Mouse (Mus musculus): Measurements from ENCODE around the gene Arhgap29. TPM values are rescaled to one million over a fixed set of nuclear protein-coding genes. Genes with fewer than 3 reads are reported as not detected.

The Arhgap29 gene
- total RNA-seq (2015) = 1.1 and 1.4 TPM in 2 replicates
- total RNA-seq (2017) = 0.29 and 1.5 TPM in 2 replicates

DNA sequence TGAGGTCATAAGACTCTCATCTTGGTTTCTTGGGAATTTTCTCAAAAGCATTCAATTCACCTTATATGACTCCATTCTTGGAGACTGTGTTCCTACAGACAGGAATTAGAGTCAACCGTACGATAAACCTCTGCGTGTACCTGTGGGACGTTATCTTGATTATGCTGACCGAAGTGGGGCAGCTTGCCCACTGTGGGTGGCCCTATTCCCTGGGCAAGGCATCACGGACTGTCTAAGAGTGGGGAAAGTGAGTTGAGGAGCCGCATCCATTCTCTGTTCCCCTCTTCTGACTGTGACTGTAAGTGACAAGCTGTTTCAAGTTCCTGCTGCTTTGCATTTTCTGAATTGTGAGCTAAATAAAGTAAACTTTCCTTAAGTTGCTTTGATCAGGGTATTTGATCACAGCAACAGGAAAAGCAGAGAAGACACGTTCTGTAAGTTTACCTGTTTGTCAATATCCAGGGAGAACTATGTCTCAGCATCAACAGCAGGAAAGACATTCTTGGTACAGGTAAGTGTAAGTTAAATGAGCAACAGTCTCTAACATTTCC is at the start of gene Arhgap29:
Gene Arhgap29, plus strand, starts transcription at position 501 of the 551 bp plus-strand sequence.
- no peak for ATAC-seq (replicated peaks; ENCODE audit: poor library complexity)

DNA sequence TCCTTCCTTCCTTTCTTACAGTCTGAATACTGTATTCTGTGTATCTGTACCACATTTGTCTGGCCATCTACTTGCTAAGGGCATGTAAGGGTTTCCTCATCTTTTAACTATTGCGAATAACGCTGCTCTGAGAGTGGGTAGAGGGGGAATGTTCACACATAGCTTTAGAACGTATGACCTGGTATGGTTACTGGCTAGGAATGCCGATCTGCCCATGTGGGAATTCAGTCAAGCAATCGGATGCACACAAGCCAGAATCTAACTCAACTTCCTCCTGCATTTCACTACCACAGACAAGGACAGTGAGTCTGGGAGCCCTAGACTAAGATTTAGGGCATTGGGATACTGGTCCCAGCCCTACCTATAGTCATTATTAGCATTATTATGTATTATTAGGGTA is 49.6 kb upstream of the Arhgap29 start:
- ATAC-seq (replicated peaks; ENCODE audit: poor library complexity) = no peak

DNA sequence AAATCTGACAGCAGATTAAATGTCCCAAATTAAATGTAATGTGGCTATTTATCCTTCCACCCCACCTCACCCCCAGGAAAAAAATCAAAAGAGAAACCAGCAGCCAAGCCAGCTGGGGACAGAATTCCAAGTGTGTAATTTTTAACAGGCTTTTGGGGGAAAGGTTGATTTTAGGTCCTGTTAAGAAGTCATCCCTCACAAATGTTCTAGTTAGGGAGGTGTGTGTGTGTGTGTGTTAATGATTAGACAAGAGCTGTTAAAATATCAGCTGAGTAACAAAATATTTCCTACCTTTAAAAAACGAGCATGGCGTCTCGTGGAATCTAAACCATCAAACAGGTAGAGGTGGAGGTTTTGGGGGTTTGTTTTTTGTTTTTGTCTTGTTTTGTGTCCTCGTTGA is 49.1 kb upstream of the Arhgap29 start:
- no peak for ATAC-seq (replicated peaks; ENCODE audit: poor library complexity)

DNA sequence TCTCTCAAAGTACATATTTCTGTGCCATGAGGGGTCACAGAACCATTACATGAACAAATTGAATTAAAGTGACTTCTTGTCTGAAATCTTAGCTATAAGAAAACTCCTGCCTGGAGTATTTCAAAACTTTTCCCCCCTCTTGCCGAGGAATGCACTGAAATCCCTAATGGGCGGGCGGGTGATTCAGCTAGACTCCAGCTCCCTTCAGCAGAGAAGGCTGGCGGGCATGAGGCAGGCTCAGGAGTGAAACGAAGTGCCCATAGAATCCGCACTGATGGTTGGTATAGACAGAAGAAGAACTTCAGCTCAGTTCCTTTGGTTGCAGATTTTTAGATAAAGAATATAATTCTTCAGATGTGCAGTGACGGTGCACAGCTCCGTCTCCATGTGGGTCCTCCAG is 48.6 kb upstream of the Arhgap29 start:
- ATAC-seq (replicated peaks; ENCODE audit: poor library complexity) = no peak

DNA sequence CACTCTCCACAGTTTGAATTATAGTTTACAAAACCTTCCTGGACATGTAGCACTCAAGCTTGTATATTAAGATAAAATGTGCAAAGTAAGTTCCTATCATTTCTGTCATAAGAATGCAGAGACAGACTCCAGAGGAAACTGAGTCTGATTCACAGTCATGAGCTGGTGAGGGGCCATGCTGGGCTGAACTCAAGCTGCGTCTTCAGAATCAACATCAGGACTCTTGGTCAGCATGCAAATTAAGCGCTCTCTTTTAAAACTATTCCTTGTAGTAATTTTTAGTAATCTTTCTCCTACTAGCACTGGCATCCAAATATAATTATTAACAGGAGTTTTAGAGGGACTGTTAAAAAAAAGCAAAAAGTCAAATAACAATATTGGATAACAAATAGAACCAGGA is 47.9 kb upstream of the Arhgap29 start:
- no peak for ATAC-seq (replicated peaks; ENCODE audit: poor library complexity)

DNA sequence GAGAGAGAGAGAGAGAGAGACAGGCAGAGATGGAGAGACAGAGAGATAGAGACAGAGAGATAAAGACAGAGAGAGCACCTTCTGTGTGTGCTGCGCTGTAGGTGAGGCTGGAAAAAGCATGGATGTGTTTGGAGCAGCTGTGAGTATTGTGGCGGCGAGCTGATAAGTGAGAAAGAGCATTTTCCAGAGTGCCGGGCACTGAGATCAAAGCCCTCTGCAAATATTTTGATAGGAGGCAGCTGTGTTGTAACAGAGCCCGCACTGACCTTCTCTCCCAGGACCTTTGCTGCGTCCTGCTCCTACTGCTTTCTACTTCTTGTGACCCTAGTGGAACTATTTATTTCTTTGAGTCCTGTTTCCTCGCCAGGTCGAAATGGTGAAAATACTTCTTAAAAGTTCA is 45.7 kb upstream of the Arhgap29 start:
- no peak for ATAC-seq (replicated peaks; ENCODE audit: poor library complexity)

DNA sequence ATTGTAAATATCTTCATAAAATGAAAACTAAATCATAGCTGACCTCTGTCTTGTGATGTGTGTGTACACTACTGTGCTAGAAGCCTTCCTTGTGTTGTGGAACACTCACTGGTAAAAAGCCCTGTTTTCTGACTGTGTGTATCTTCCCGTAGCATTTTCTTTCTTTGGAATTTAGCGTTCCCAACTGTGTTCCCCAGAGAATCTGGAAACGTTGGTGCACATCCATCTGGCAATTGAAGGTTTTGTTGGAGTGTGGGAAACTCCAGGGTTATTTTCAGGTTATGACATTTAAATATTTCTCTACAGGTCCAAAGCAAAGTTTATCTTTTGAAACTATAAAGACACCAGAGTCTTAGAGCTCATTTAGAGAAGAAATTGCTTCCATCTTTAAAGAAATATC is 43.2 kb upstream of the Arhgap29 start:
- no peak for ATAC-seq (replicated peaks; ENCODE audit: poor library complexity)

DNA sequence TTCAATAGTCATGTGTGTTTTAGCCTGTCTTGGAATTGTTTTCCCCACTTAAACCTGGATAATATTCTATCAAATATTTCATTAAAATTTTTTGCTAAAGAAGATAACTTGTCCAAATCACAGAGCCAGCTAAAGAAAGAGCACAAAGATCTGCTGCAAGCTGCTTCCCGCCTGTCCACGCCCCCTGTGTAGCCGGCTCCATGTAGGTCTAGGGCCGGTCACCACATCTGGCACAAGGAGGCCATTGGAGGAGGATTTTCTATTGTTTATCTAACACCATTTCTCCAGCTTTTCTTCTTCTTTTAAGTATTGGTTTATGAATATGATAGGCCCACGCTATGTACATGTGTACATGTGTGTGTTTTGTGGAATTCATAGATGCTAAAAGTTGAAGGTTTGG is 38.9 kb upstream of the Arhgap29 start:
- ATAC-seq (replicated peaks; ENCODE audit: poor library complexity) = no peak

DNA sequence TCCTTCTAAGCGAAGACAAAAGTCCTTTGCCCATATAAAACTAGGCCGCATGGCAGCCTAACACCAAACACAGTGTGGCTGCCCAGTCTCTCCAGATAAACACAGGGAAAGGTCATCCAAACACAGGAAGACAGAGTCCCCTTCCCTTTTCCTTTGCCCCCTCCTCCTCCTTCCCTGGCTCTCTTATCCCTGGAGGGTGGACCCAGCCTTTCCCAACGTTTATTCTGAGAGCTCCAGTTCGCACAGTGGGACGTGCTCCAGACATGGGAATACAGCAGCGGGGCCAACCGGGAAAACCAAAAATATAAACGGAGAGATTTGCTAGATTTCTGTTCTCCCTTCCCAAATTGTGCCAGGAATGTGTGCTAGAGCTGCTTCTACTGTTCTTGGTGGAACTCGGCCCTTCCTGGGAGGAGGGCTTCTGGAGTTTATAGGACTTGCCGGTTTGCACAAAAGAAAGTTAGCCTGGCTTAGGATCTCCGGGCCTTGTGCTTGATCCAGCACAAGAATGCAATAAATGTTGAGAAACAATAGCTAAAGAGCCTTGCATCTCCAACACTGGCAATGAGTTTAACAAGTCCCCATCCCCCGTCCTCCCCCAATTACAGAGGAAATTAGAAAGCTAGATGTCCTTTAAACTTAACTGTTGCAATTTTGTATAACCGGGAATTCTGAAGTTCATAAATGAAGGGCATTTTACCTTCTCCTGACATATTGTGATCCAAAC is 37.7 kb upstream of the Arhgap29 start:
- ATAC-seq (replicated peaks; ENCODE audit: poor library complexity) = no peak

DNA sequence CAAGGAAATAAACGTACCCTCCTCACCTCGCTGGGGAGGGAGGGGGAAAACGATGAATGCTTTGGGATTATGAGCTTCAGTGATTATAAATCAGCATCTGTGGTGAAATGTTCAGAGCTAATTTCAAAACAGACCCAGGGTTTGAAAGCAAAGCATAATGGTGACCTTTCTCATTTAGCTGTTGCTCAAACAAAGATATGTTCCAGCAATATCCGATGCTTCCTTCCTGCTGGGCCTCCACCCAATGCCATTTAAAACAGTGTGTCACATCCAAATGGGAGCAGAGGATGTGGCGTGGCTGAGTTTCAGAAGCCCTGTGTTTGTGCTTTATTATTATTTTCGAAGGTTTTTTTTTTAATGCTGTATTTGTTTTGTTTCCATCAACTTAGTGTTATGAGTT is 37.1 kb upstream of the Arhgap29 start:
- ATAC-seq (replicated peaks; ENCODE audit: poor library complexity) = no peak

DNA sequence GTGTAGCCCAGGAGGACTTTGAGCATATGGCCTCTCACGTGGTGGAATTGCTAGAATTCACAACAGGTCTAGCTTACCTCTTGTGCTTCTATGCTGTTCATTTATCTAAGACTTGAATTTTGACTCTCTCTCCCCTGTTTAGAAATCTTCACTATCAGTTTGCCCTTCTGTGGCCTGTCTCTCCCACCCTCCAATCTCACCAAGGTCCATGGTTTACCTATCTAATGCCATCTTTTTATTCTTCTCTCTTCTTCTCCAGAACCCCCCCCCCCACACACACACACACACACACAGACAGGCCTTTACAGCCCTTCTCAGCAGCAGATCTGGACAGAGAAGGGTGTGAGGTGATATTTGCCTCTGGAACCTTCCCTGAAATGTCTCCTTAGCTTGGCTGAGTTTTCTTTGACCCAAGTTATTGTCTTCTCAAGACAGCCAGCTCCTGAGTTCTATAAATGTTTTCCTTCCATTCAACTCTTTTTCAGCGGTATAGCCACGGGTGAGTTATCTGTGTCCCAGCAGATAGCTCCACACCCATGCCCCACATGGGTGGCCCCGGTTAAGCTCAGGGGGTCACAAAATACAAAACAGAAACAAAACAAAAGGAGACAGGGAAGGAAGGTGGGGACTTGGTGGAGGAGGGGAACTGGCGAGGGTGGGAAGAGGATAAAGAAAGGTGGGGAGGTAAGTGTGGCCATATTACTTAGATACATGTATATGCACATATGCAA is 35.4 kb upstream of the Arhgap29 start:
- ATAC-seq (replicated peaks; ENCODE audit: poor library complexity) = peak; percentile 57

DNA sequence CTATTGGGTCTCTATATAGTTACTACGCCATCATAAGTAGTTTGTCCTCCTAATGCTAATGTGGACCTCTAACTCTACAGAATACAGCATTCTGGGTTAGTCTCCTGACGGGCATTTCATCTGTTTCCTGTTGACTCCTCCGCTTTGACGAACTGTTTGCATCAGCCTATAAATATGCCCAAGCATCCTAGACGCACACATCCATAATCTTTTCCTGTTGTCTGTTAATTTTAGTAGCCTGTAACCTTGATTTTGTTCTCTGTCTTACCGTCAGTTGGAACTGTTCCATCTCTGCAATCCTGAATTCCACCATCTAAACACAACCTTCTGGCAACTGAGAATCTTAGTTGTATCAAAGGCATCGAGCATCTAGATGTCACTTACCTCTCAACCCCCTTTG is 34.7 kb upstream of the Arhgap29 start:
- ATAC-seq (replicated peaks; ENCODE audit: poor library complexity) = no peak

DNA sequence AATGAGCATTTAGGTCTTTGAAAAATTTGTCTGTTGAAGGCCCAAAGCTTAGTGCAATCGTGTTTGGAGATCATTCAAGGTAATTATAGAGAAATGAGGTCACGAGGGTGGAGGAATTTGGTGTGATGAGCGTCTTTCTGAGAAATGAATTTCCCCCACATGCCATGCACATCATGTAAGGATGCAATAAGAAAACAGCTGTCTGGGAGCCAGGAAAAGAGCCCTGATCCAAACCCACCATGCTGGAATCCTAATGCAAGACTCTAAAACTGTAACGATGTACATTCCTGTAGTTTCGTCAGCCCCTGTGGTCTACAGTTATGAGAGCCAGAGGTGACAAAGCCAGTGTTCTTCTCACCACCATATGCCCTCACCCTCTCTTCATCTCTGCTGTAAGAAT is 32.4 kb upstream of the Arhgap29 start:
- ATAC-seq (replicated peaks; ENCODE audit: poor library complexity) = no peak

DNA sequence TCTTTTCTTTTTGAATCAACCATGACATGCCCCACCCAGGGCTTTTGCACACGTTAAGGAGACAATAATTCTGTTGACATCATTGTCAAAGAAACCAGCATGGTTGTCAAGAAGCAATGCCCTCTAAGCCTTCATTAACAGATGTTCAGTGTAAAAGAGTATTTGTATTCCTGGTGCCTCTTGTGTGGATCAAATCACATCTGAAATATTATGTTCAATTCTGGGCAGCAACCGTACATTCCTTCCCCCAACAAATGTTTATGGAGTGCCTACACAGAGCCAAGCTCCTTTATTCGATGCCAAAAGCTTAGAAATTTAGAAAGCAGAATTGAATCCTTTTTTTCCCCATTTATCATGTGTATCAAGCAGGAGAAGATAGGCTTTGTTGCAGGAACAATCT is 31.6 kb upstream of the Arhgap29 start:
- ATAC-seq (replicated peaks; ENCODE audit: poor library complexity) = no peak

DNA sequence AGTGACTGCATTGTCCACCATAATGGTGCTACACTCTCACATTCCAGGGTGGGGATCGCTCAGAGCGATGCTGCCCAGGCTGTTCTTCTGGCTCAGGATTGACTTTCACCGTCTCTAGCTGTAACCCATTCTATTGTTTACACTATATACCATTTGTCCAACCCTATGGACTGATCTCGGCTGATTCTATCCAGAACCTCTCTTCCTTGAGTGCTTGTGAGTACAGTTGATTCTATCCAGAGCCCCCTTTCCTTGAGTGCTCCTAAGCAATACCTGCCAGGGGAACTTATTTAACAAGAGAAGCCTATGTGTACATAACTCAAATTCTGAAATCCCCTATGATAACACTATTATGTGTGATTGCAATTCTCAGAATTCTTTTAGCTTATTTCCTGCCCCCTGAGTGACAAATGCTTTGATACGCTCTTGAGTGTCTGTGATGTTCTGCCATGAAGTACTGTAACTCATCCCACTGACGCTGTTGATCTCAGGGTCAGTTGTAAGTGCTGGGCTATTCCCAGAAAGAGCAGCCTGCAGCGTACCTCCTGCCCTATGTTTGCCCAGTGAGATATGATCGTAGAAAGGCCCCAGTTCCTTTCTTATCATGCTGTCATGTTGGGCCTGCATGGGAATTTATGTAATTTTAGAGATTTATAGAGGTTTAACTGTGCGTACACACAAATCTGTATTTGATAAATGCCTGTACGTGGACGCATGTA is 27.4 kb upstream of the Arhgap29 start:
- ATAC-seq (replicated peaks; ENCODE audit: poor library complexity) = no peak

DNA sequence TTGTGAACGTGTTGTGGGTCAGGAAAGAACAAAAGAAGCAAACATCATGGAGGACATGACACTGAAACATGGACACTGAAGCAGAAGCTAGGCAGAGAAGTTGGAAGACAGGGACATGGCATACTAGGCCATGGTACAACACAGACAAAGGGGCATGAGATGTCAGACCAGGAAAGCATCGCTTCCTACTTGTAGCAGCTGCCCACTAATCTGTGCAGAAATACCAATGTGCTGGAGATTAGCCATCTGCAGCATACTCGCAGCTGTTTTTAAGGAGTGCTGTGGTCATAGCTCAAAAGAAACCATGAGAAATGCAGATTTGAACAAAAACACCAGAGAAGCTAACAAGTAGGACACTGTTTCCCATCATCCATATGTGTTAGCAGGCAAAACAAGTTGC is 24.7 kb upstream of the Arhgap29 start:
- ATAC-seq (replicated peaks; ENCODE audit: poor library complexity) = no peak

DNA sequence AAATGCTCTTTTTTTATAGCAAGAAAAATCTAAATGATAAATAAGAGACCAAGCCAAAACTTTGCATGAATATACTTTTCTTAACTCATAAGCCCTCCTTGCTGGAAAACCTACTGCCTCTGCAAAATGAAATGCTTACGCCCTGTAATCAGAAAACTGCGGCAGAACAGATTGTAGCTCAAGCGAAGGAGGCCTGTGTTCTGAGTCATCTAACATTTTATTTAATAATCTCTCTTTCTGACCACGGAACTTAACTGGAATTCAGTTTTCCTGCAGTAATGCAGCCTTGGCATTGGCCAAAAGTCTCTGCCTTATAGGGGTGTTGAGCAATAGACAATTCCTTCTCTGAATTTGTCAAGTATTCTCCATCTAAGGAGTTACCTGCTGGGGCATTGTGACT is 19.5 kb upstream of the Arhgap29 start:
- ATAC-seq (replicated peaks; ENCODE audit: poor library complexity) = no peak

DNA sequence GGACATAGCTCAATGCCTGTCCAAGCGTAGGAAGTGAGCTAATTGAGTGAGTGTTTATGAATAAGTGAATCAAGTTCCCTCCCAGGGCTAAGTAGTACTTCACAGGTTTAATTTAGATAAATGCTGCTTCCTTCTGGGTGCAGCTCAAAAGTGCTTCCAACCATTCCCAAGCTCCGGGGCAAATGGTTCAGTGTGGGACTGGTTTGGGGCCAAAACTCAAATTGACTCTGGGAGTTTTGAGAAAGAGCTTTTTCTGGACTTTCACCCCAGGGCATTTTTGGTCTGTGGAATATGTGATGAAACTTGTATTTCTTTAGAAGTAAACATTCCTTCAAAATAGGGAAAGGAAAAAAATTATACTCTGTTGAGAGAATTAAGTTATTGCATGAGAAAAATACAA is 16.1 kb upstream of the Arhgap29 start:
- ATAC-seq (replicated peaks; ENCODE audit: poor library complexity) = no peak

DNA sequence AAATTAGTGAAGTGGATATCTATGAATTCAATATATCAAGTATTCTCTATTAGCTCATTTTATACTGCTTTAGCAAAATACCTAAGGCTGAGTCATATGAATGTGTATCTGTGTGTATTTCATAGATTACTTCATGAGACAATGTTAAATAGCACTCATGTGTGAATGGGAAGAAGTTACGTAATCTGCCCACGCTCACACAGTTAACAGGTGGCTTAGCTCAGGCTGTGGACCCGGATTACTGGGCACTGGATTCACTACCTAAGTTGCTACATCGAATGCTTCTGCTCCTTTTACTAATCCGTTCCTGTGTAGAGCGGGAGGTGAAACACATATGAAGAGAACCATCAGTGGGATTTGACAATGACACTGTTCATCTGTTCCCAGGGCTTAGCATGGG is 15.3 kb upstream of the Arhgap29 start:
- ATAC-seq (replicated peaks; ENCODE audit: poor library complexity) = no peak

DNA sequence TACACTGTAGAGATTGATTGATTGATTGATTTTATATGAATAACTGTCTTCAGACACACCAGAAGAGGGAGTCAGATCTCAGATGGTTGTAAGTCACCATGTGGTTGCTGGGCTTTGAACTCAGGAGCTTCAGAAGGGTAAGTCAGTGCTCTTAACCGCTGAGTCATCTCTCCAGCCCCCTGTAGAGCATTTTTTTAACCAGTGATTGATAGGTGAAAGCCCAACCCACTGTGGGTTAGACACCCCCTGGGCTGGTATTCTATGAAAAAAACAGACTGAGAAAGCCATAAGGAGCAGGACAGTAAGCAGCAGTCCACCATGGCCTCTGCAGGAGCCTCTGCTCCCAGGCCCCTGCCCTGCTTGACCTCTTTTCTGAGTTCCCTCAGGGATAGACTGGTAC is 12.7 kb upstream of the Arhgap29 start:
- ATAC-seq (replicated peaks; ENCODE audit: poor library complexity) = peak; percentile 51

DNA sequence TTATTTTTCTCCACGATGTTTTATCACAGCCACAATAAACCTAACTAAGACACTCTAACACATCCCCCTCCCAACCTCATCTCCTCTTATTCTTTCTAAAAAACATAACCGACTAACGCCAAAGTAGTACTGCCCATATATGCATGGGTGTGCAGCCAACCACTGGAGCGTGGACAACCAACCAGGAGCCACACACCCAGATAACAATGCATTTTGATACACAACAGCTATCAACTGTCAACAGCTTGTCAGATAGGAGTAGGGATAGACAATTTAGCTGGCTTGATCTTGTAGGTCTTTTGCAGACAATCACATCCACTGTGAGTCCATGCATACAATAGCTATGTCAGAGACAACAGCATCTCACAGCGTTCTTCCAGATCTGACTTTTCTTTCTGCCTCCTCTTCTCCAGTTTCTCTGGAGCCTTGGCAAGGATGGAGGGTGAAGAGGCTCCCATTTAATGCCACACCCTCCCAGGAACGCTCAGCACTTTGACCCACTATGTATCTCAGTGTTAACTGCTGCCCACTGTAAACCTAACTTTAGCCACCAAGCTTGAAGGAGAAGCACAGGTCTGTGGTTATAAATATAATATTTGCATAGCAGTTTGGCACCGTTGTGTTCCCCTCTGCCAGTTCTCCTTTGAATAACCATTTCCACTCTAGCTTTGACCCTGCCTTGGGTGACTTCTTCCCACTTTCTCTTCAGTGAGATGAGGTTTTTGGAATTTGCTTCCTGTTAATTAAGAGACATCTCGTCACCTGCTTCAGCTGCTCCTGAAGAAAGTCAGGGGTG is 12.0 kb upstream of the Arhgap29 start:
- ATAC-seq (replicated peaks; ENCODE audit: poor library complexity) = peak; percentile 73
